Mouse (Mus musculus) testis, adult 2 months (tissue): ENCODE measurements at regions not wholly inside any gene's neighbourhood (a gene's known extent, or its start where the extent isn't known, plus 50 kb on each side); places are given as distances from the start of the nearest gene placed in this dataset.

Experiments
- CTCF ChIP-seq: fragments of 200-500 bp; IDR thresholded peaks from 2 replicates; pipeline ENCODE4 v1.5.1; 2012; ENCODE audit warnings: low read depth, mild to moderate bottlenecking, inconsistent platforms, low read length, moderate library complexity; ENCODE audit not compliant: control insufficient read depth, insufficient read depth, insufficient replicate concordance
- POLR2A ChIP-seq: fragments of 200-500 bp; IDR thresholded peaks from 2 replicates; pipeline ENCODE4 v1.6.1; 2012; ENCODE audit warnings: low read depth, mild to moderate bottlenecking, inconsistent platforms, low read length, moderate library complexity; ENCODE audit not compliant: control insufficient read depth

DNA sequence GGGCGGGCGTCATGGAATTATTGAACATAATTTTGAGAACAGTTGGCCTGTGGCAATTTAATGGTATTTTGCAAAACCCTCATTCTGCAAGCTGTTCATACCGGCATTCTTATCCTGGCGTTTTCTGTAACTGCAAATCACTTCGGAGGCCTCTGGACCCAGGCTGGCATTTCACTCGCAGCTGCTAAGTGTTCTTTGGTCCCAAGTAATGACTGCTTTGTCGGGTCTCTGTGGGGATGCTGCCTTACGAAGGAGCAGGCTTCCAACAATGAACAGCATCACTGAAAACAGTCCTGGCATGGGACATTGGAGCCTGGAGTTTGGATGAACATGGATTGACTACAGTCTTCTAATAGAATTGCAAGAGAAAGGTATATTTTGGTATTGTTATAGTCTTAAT, 465.6 kb downstream of the Tmem132b start:
- TF ChIP-seq POLR2A (no peak), CTCF (no peak)
